Mouse (Mus musculus): ENCODE measurements around the gene Large2. TPM values are rescaled to one million over a fixed set of nuclear protein-coding genes. Genes with fewer than 3 reads are reported as not detected.

Gene Large2
- polyA plus RNA-seq, 2 experiments from 2014 or later, result not detected

- no peak for ATAC-seq
Measured at GRCm38 (mm10) chr2:92327601-92328000, 47.1 kb downstream of the Large2 start.

- ATAC-seq, result no peak
Measured at GRCm38 (mm10) chr2:92326221-92326620, 48.4 kb downstream of the Large2 start.

GRCm38 (mm10) chr2:92325676-92326075 is 49.0 kb downstream of the Large2 start:
- ATAC-seq, result no peak

DNA sequence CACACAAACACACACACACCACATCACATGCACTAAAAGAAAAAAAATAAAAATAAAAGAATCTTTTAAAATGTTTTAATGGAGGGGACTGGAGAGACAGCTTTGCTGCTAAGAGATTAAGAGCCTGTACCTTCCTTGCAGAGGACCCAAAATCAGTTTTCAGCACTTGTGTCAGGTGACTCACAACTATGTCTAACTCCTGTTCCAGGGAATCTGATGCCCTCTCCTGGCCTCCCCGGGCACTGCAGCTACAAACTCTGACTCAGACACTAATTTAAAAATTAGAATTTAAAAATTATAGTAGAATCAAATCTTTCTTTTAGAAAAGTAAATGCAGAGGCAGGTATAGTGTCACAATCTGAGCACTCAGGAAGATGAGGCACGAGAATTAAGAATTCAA is 52.0 kb downstream of the Large2 start:
- no peak for ATAC-seq

DNA sequence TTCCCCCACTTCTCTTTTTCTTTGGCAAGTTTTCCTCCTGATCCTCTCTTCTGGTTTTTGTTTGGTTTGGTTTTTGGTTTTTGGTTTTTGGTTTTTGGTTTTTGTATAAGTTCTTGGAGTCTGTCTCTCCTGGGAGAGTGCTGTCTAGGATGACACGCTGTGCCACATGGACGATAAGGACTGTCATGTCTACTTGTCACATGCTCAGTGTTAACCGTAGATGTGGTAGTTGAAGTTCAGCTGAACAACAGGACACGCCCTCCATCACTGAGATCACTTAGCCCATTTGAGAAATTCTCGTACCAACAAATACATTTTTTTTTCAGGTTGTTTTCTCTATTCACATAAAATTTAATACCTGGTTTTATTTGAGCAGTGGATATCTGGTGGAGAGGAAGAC is 57.4 kb downstream of the Large2 start:
- ATAC-seq, result no peak

DNA sequence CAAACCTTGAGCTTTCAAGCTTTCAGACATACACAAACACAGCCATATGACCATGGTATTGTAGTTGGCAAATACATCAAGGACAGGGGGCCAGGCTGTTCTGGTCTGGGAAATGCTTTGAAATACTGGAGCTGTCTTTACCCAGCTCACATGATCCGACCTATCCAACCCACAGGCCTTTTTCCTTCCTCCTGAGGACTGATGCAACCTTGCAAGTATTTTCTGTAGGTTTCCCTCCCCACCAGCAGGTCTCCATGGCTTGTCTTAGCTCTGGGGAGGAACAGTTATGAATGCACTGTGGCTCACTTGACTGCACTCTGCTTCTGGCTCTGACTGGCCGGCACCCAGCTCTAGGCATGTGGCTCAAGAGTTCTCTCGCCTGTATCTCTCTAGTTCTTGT is 58.0 kb downstream of the Large2 start:
- no peak for ATAC-seq

Other genes with a start within 250 kb of the Large2 start
- 10 to 100 TPM; 40.0 to 59.3 TPM for gene Pex16, start 193 bp downstream of the Large2 start, polyA plus RNA-seq (2017; shearing (Covaris generic))
- 1 to 10 TPM; 1.1 to 1.2 TPM for gene 1700029I15Rik, start 7.7 kb upstream of the Large2 start, polyA plus RNA-seq (2017; shearing (Covaris generic))
- under 1 TPM; 0.36 to 0.45 TPM for gene Mapk8ip1, start 26.4 kb upstream of the Large2 start, polyA plus RNA-seq (2017; shearing (Covaris generic))
- gene Cry2, start 59.2 kb upstream of the Large2 start, polyA plus RNA-seq (2017; shearing (Covaris generic)), result 1 to 10 TPM; 4.2 to 6.3 TPM
- gene Slc35c1, start 85.7 kb upstream of the Large2 start, polyA plus RNA-seq (2017; shearing (Covaris generic)), result 10 to 100 TPM; 36.6 to 47.3 TPM
- gene Chst1, start 224.8 kb upstream of the Large2 start, polyA plus RNA-seq (2017; shearing (Covaris generic)), result under 1 TPM in 1 of 2 experiments, not detected in 1; 0.20 TPM